Mouse (Mus musculus): ENCODE results near the gene Elk4. TPM values are rescaled to one million over a fixed set of nuclear protein-coding genes. Genes with fewer than 3 reads are reported as not detected.

The Elk4 gene
- total RNA-seq, 2 experiments from 2014 or later, result 59.2 to 59.9 TPM

- no peak for DNase-seq
Observed at GRCm38 (mm10) chr1:132014800-132015199, 7.4 kb downstream of the Elk4 start.

GRCm38 (mm10) chr1:132016691-132017090, 9.3 kb downstream of the Elk4 start:
- no peak for DNase-seq

DNA sequence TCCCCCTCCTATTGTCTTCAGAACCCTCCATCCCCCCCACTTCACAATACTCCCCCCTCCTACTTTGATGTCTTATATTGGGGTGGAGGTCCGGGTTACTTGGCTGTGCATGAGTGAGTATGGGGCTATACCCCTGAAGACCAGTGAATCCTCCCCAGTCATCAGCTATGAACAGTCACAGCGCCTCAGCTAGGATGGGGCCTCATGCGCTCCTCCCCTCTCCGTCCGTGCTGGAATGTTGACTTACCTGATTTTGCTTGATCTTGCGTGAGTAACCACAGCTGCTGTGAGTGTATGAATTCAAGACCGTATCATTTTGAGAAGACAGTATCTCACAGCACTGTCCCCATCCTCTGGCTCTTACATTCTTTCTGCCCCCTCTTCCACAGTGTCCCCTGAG, 12.5 kb downstream of the Elk4 start:
- no peak for DNase-seq

DNA sequence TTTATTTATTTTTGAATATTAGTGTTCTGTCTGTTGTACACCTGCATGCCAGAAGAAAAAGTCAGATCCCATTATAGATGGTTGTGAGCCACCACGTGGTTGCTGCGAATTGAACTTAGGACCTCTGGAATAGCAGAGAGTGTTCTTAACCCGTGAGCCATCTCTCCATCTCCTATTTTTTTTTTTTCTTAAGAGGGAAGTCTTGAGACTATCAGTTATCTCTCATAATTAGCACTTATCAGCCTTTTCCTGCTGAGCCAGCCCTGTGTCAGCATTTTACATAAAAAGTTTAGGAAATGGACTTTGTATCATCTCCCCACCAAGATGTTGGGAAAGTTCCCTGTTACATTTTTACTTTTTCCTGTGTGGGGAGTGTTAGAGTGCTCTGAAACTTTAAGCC, 14.7 kb downstream of the Elk4 start:
- DNase-seq, result no peak

DNA sequence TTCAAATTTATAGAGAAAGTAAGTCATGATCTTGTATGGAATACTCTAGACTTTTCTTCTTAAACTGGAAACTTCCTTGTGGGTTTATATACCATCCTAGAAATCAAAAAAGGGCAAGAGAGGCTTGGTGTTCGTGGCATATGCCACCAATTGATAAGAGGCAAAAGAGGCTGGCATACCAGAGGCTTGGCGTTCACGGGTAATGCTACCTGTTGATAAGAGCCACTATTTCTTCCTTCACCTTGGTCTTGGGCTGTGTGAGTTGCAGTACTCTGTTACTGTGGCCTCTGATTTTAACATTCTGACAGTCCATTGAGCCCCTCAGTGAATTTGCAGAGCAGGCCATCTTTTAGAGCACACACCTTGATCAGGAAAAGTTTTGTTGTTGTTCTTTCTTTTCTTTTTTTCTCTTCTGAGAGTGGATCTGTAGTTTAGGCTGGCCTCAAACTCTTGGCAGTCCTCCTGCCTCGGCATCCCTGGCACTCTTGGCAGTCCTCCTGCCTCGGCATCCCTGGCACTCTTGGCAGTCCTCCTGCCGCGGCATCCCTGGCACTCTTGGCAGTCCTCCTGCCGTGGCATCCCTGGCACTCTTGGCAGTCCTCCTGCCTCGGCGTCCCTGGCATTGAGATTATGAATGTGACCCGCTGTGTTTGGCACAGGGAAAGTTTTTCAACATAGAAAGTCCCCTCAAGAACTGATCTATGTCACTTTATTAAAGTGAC, 19.7 kb downstream of the Elk4 start:
- no peak for DNase-seq

- no peak for DNase-seq
Observed at GRCm38 (mm10) chr1:132027978-132028377, 20.6 kb downstream of the Elk4 start.

DNA sequence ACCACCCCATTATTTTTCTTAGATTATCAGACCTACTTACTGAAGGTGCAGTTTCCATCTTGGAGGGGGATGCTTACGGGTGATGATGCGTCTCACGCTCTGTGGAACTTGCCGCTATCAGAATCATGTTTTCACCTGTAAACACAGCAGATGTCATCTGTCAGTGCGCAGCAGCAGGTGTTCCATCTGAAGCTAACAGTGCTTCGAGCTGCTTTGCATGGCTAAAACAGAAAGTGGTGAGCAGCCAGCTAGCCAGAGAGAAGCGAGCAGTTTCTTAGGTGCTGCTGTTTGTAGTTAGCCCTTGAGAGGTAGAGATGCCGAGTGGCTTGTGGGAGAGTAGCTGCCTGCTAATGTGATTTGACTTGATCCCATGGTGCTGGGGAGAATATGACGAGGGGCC, 21.0 kb downstream of the Elk4 start:
- DNase-seq, result no peak

DNA sequence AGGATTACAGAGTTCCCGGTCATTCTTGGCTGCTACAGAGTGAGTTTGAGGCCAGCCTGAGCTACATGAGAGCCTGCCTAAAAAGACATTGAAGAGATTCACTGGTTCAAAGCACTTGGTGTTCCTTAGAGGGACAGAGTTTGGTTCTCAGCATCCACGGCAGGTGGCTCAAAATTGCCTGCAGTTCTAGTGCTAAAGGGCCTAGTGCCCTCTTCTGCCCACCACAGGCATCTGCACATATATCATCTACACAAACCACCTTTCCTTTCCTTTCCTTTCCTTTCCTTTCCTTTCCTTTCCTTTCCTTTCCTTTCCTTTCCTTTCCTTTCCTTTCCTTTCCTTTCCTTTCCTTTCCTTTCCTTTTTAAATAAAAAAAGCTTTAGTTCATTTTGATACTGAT, 23.2 kb downstream of the Elk4 start:
- no peak for DNase-seq

GRCm38 (mm10) chr1:132032172-132032571, 24.8 kb downstream of the Elk4 start:
- DNase-seq, result no peak

DNA sequence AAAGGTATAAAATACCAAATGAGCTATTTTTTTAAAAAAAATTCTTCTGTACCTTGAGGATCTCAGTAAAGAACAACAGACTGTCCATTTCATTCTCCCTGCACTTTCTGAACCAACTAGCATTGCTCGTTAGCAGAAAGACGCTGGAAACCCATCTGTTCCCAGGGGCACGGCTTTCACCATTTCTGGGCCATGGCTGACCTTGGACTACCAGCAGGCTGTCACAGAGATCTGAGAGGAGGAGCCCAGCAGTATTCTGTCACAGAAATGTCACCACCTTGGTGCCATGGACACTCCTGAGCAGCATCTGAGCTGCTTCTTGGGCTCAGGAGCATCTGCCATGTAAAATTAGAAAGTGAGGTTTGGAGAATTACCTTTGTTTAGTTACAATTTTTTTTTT, 30.3 kb downstream of the Elk4 start:
- no peak for DNase-seq

- DNase-seq, result no peak
Observed at GRCm38 (mm10) chr1:132038753-132039152, 31.3 kb downstream of the Elk4 start.

- DNase-seq, result peak; percentile 21
Observed at GRCm38 (mm10) chr1:132040201-132040621, 32.8 kb downstream of the Elk4 start.

- DNase-seq, result no peak
Observed at GRCm38 (mm10) chr1:132043759-132044158, 36.4 kb downstream of the Elk4 start.

DNA sequence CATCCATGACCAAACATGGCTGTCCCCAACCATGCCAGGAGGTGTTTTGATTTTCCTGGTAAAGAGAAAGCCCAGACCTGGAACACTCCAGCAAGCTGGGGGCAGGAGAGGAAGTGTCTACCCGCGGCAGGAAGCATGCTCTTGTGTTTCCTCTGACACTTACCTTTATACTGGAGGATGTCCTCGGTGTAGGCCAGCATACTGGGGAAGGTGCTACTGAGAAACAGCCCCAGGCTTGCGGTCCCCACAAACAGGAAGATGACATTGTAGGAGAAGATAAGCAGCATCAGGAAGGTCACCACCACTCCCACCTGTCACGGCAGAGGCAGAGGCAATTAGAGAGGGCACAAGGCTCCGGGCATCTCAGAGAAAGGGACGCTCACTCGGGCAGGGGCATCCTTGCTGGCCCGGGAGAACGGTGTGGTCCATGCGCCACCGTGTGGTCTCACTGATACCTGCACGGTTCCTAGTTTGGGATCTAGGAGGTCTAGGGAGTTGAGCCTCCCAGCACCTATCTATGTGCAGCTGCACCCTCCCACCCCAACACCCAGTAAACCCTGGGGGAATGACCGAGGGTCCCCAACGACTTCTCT, 38.8 kb downstream of the Elk4 start:
- DNase-seq, result peak; percentile 32

DNA sequence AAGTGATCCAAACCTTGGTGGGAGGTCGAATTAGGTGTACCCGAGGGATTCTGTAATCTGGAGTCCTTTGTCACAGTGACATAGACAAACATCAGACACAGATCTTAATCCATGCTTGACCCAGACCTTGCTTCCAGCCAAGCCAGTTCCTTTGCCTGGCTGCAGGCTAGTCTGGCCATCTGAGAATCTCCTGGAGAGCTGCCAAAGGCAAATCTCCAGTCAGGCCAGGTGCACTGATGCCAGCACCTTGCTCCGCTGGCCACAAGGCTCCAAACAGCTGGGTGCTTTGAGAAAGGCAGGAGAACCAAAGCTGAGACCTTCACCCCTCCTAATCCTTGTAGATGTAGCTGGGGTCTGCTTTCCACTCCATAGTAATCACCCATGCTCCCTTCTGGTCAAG, 44.3 kb downstream of the Elk4 start:
- DNase-seq, result no peak

- DNase-seq, result no peak
Observed at GRCm38 (mm10) chr1:132054387-132054786, 47.0 kb downstream of the Elk4 start.

- DNase-seq, result no peak
Observed at GRCm38 (mm10) chr1:132055054-132055664, 47.8 kb downstream of the Elk4 start.

DNA sequence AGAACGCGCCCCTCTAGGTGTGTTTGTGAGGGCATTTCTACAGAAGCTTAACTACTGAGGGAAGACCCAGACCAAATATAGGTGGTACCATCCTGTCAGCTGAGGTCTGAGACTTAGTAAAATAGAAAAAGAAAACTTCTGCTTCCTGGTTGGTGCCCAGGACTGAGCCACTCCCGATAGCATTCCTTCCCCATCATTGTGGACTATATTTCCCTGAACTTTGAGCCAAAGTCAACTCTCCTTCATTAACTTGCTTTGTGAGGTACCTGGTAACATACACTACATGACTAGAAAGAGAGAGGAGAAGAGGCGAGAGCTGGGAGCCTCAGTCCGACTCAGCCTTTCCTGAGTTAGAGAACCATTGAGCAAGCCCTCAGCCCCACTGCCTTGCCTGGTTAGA, 51.2 kb downstream of the Elk4 start:
- no peak for DNase-seq

DNA sequence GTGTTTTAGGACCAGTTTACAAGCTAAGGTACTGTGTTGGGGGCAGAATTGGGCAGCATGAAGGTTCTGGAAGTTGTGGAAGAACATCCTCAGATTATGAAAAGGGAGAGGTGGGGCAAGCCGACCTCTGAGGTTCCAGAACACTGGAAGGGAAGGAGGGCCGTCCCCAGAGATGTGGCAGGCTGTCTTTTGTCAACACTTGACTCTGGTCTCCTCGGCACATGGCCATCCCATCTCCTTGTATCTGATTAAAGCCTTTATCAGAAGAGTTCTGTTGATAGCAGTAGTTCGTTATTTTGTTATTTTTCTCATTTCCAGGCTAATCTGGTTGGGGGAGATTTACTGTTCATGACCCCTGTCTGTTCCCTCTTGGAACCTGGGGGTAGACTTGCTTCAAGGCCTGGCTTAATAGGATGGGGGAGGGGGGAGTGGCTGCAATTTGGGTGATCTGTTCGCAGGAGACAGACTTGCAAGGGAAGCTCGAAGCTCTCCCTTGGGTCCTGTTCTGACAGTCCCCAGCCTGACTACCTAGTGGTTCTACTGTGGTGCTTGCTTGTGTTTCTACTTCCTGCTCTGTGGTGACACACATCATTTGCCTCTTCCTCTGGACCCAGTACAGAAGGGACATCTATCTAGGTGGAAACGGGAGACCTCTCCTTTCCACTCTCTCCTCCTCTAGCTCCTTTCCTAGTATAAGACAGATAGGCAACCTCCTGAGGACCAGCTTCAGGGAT, 52.8 kb downstream of the Elk4 start:
- no peak for DNase-seq

GRCm38 (mm10) chr1:132061750-132062541, 54.5 kb downstream of the Elk4 start:
- no peak for DNase-seq

DNA sequence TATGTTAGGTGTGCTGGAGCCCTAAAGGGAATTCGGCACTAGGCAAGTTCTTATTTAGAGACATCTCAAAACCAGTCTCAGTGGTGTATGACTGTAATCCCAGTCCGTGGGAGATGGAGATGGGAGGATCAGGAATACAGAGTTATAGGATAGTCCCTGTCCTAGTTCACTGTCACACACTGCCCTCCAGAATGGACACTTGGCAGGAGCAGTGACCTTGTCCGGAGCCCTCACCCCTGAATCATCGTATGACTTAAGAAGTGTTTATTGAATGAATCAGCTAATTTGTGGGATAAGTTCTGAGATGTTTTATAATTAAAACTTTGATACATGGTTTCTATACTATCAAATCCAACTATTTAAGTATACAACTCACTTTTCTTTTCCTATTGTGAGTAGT, 55.7 kb downstream of the Elk4 start:
- no peak for DNase-seq

DNA sequence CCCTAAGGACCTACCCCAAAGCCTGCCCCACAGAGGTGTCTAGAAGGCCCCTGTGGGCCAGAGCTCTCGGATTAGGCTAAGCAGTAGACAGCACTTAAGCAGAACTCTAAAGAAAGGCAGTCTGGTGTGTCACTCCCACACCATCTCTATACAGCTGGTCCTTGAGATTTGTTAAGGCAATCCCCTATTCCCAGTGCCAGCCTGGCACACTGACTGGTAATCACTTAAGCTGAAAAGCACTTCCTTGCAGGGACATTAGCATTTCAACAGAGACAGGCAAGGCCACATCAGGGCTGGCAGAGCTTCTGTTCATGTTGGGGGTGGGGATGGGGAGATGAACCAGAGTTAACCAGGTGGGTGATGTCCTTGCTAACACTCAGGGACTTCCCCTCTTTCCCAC, 57.6 kb downstream of the Elk4 start:
- no peak for DNase-seq
